Mouse (Mus musculus): ENCODE data around the gene Ermap. TPM values are rescaled to one million over a fixed set of nuclear protein-coding genes. Genes with fewer than 3 reads are reported as not detected.
A peak's percentile ranks its signal among the peaks of the same experiment; 100 is the strongest.

Gene Ermap
- polyA plus RNA-seq, 1 experiment from 2014 or later, result 4.7 TPM

- no peaks in the 10 kb centered on the region for H3K27me3 ChIP-seq (replicated peaks; ENCODE audit: control insufficient read depth, insufficient read depth, low read length)
- 91% methylated on average over 13 of the region's 13 CpGs for WGBS
- H3K4me1 ChIP-seq (ENCODE audit: control insufficient read depth, insufficient read depth, low read length), result peaks cover 9% of the 10 kb centered on the region; the same call in 1 of the 2 replicates
- H3K4me3 ChIP-seq (ENCODE audit: low read length), result no peak overlapping the region
- H3K9me3 ChIP-seq (ENCODE audit: control insufficient read depth, low read length), result no peaks in the 10 kb centered on the region
- no peak overlapping the region for H3K9ac ChIP-seq (ENCODE audit: low read depth, low read length)
- no peak overlapping the region for H3K27ac ChIP-seq (ENCODE audit: low read length)
- no peak overlapping the region for H3K4me2 ChIP-seq (ENCODE audit: low read depth, low read length)
- ATAC-seq, result no peak
- peaks cover 46% of the 10 kb centered on the region for H3K36me3 ChIP-seq (ENCODE audit: control insufficient read depth, insufficient read depth, low read length)
These were observed 56.0 kb downstream of the Ermap start for GRCm38 (mm10) chr4:119133860-119134259.

DNA sequence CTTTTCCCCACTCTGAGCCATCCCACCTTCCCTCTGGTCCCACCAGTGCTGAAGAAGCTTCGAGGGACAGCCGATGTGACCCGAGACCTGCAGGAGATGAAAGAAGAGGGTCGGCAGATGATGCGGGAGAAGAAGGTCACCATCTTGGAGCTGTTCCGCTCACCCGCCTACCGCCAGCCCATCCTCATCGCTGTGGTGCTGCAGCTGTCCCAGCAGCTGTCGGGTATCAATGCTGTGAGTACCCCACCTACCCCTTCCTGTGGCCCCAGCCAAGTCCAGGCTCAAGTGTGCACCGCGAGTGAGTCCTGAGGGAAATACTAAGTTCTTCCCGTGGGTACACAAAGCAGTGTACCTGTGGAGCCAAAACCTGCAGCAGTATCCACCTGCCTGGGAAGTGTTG is 56.5 kb downstream of the Ermap start:
- ATAC-seq, result no peak
- 90% methylated on average over 13 of the region's 13 CpGs for WGBS
- peaks cover 9% of the 10 kb centered on the region; the same call in 1 of the 2 replicates for H3K4me1 ChIP-seq (ENCODE audit: control insufficient read depth, insufficient read depth, low read length)
- H3K9ac ChIP-seq (ENCODE audit: low read depth, low read length), result no peak overlapping the region
- no peaks in the 10 kb centered on the region for H3K9me3 ChIP-seq (ENCODE audit: control insufficient read depth, low read length)
- no peak overlapping the region for H3K4me3 ChIP-seq (ENCODE audit: low read length)
- no peak overlapping the region for H3K27ac ChIP-seq (ENCODE audit: low read length)
- H3K36me3 ChIP-seq (ENCODE audit: control insufficient read depth, insufficient read depth, low read length), result peaks cover 46% of the 10 kb centered on the region
- no peak overlapping the region for H3K4me2 ChIP-seq (ENCODE audit: low read depth, low read length)
- no peaks in the 10 kb centered on the region for H3K27me3 ChIP-seq (replicated peaks; ENCODE audit: control insufficient read depth, insufficient read depth, low read length)

DNA sequence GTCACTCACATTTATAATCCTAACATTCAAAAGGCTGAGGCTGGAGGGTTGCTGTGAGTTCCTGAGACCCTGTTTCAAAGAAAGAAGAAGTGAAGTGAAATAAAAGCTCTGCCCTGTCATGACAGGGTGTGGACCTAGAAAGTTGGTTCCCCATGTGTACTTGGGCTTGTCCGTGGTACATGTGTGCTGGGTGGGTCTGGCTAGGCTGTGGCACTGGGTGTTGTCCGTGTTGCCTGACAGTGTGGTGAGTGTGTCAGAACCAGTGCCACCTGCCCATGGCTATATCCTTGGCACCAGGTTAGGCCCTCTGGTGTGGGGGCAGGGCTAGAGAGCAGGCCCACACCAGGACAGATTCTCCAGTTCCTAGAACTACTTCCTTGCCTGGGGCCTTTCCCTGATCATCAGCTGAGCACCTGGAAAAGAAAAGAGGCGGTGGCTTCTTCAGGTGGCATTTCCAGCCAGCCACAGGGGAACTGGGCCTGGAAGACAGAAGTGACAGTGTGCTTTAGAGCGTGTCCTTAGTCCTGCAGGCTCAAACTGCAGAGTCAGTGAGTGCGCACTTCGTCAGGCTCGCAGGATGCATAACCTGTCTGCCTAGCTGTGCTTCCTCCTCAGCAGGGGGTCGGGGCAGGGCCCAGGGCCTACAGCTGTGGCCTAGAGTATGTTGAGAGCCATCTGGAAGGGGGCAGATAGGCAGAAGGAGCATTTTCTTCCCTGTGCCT is 58.5 kb downstream of the Ermap start:
- no peak for ATAC-seq
- no peak overlapping the region for H3K4me3 ChIP-seq (ENCODE audit: low read length)
- no peak overlapping the region for H3K9ac ChIP-seq (ENCODE audit: low read depth, low read length)
- H3K36me3 ChIP-seq (ENCODE audit: control insufficient read depth, insufficient read depth, low read length), result peaks cover 44% of the 10 kb centered on the region
- no peaks in the 10 kb centered on the region for H3K9me3 ChIP-seq (ENCODE audit: control insufficient read depth, low read length)
- WGBS, result 86% methylated on average over 8 of the region's 8 CpGs
- H3K27me3 ChIP-seq (replicated peaks; ENCODE audit: control insufficient read depth, insufficient read depth, low read length), result no peaks in the 10 kb centered on the region
- H3K4me1 ChIP-seq (ENCODE audit: control insufficient read depth, insufficient read depth, low read length), result no peaks in the 10 kb centered on the region
- H3K27ac ChIP-seq (ENCODE audit: low read length), result no peak overlapping the region
- H3K4me2 ChIP-seq (ENCODE audit: low read depth, low read length), result no peak overlapping the region

DNA sequence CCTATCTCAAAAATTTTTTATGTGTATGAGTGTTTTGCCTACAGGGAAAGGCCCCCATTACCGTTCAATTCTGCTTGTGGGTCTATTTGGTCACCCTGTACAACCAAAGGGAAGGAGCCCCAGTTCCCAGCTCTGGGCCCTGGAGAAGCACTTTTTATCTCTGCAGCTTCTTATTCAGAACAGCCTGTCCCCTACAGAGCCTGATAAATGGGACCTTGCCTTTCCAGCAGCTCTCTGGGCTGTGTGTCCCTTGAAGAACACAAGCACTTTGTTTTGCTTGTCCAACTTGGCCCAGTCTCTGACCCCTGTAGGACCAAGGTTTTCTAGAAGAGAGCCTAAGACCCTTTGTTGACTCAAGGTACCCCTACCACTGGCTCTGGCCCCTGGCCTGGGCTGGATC is 60.7 kb downstream of the Ermap start:
- no peak for ATAC-seq
- 79% methylated on average over 1 of the region's 1 CpGs for WGBS
- Histone ChIP-seq H3K4me1 (ENCODE audit: control insufficient read depth, insufficient read depth, low read length) (peaks cover 12% of the 10 kb centered on the region), H3K27ac (ENCODE audit: low read length) (no peak overlapping the region), H3K9ac (ENCODE audit: low read depth, low read length) (no peak overlapping the region), H3K9me3 (ENCODE audit: control insufficient read depth, low read length) (no peaks in the 10 kb centered on the region), H3K4me2 (ENCODE audit: low read depth, low read length) (no peak overlapping the region), H3K36me3 (ENCODE audit: control insufficient read depth, insufficient read depth, low read length) (peaks cover 23% of the 10 kb centered on the region), H3K4me3 (ENCODE audit: low read length) (no peak overlapping the region), H3K27me3 (replicated peaks; ENCODE audit: control insufficient read depth, insufficient read depth, low read length) (no peaks in the 10 kb centered on the region)

GRCm38 (mm10) chr4:119128547-119128946 is 61.3 kb downstream of the Ermap start:
- H3K9me3 ChIP-seq (ENCODE audit: control insufficient read depth, low read length), result no peaks in the 10 kb centered on the region
- ATAC-seq, result no peak
- H3K36me3 ChIP-seq (ENCODE audit: control insufficient read depth, insufficient read depth, low read length), result peaks cover 21% of the 10 kb centered on the region
- no peak overlapping the region for H3K27ac ChIP-seq (ENCODE audit: low read length)
- 84% methylated on average over 7 of the region's 7 CpGs for WGBS
- H3K4me1 ChIP-seq (ENCODE audit: control insufficient read depth, insufficient read depth, low read length), result peaks cover 17% of the 10 kb centered on the region
- no peak overlapping the region for H3K9ac ChIP-seq (ENCODE audit: low read depth, low read length)
- H3K27me3 ChIP-seq (replicated peaks; ENCODE audit: control insufficient read depth, insufficient read depth, low read length), result no peaks in the 10 kb centered on the region
- H3K4me3 ChIP-seq (ENCODE audit: low read length), result no peak overlapping the region
- no peak overlapping the region for H3K4me2 ChIP-seq (ENCODE audit: low read depth, low read length)

DNA sequence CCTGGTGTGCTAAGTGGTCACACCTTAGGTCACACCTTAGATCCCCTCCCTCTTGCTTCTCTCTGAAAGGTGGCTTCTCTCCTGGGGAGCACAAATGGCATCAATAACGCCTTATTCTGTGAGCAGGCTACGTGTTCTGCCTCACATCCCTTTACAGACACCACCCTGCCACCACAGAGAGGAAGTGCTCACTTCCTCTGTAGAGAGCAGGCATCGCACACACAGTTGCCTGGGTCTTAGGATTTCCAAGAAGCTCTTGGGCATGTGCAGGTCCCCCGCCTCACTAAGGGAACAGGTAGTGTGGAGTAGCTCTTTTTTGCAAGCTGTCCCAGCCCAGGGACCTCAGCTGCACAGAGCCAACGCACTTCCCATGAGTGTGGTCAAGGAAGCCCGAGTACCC is 62.6 kb downstream of the Ermap start:
- no peak overlapping the region; the same call in 1 of the 2 replicates for H3K27ac ChIP-seq (ENCODE audit: low read length)
- peaks cover 20% of the 10 kb centered on the region for H3K4me1 ChIP-seq (ENCODE audit: control insufficient read depth, insufficient read depth, low read length)
- no peak for ATAC-seq
- H3K4me3 ChIP-seq (ENCODE audit: low read length), result no peak overlapping the region
- peaks cover 12% of the 10 kb centered on the region; the same call in 1 of the 2 replicates for H3K36me3 ChIP-seq (ENCODE audit: control insufficient read depth, insufficient read depth, low read length)
- no peaks in the 10 kb centered on the region for H3K27me3 ChIP-seq (replicated peaks; ENCODE audit: control insufficient read depth, insufficient read depth, low read length)
- no peak overlapping the region for H3K4me2 ChIP-seq (ENCODE audit: low read depth, low read length)
- no peaks in the 10 kb centered on the region for H3K9me3 ChIP-seq (ENCODE audit: control insufficient read depth, low read length)
- no peak overlapping the region for H3K9ac ChIP-seq (ENCODE audit: low read depth, low read length)
- 66% methylated on average over 6 of the region's 6 CpGs for WGBS

- Histone ChIP-seq H3K9me3 (ENCODE audit: control insufficient read depth, low read length) (no peaks in the 10 kb centered on the region), H3K4me1 (ENCODE audit: control insufficient read depth, insufficient read depth, low read length) (peaks cover 29% of the 10 kb centered on the region), H3K27ac (ENCODE audit: low read length) (no peak overlapping the region), H3K36me3 (ENCODE audit: control insufficient read depth, insufficient read depth, low read length) (peaks cover 9% of the 10 kb centered on the region; the same call in 1 of the 2 replicates), H3K27me3 (replicated peaks; ENCODE audit: control insufficient read depth, insufficient read depth, low read length) (no peaks in the 10 kb centered on the region), H3K4me3 (ENCODE audit: low read length) (no peak overlapping the region), H3K9ac (ENCODE audit: low read depth, low read length) (no peak overlapping the region), H3K4me2 (ENCODE audit: low read depth, low read length) (no peak overlapping the region)
- ATAC-seq, result no peak
- 76% methylated on average over 9 of the region's 9 CpGs for WGBS
These were observed 64.1 kb downstream of the Ermap start for GRCm38 (mm10) chr4:119125577-119126270.

MicroRNAs encoded within 50 kb of the gene (microRNA counts, 519-probe panel; counts per million panel counts)
- 1,743 counts per million, percentile 26 among the panel's probes with 10 or more counts for microRNA mmu-miR-1957

Small RNA genes within 50 kb of the gene (microRNA-seq; reads per million reads assigned to microRNA genes)
- not detected for gene Mir1957a

Other genes with a start within 250 kb of the Ermap start
- gene Lao1, start 228.4 kb downstream of the Ermap start, polyA plus RNA-seq (2015; fragmentation: Nextera tagmentation; extraction: Ambion mirVana), result not detected in 2 replicates
- gene Slc2a1, start 81.3 kb downstream of the Ermap start, polyA plus RNA-seq (2015; fragmentation: Nextera tagmentation; extraction: Ambion mirVana), result 149 and 156 TPM in 2 replicates
- gene Zfp691, start 15.8 kb downstream of the Ermap start, polyA plus RNA-seq (2015; fragmentation: Nextera tagmentation; extraction: Ambion mirVana), result 4.3 and 5.0 TPM in 2 replicates
- 92.4 and 100 TPM in 2 replicates for gene Svbp, start 5.3 kb upstream of the Ermap start, polyA plus RNA-seq (2015; fragmentation: Nextera tagmentation; extraction: Ambion mirVana)
- gene Tmem269, start 28.2 kb upstream of the Ermap start, polyA plus RNA-seq (2015; fragmentation: Nextera tagmentation; extraction: Ambion mirVana), result not detected in 2 replicates
- 26.3 and 27.3 TPM in 2 replicates for gene AU022252, start 42.7 kb upstream of the Ermap start, polyA plus RNA-seq (2015; fragmentation: Nextera tagmentation; extraction: Ambion mirVana)
- 22.4 and 23.9 TPM in 2 replicates for gene P3h1, start 42.9 kb upstream of the Ermap start, polyA plus RNA-seq (2015; fragmentation: Nextera tagmentation; extraction: Ambion mirVana)
- gene Cldn19, start 65.4 kb upstream of the Ermap start, polyA plus RNA-seq (2015; fragmentation: Nextera tagmentation; extraction: Ambion mirVana), result 0.28 and 0.60 TPM in 2 replicates
- 420 and 457 TPM in 2 replicates for gene Ybx1, start 104.6 kb upstream of the Ermap start, polyA plus RNA-seq (2015; fragmentation: Nextera tagmentation; extraction: Ambion mirVana)
- gene Ppih, start 130.5 kb upstream of the Ermap start, polyA plus RNA-seq (2015; fragmentation: Nextera tagmentation; extraction: Ambion mirVana), result 69.6 and 73.9 TPM in 2 replicates
- gene Ccdc30, start 225.5 kb upstream of the Ermap start, polyA plus RNA-seq (2015; fragmentation: Nextera tagmentation; extraction: Ambion mirVana), result 2.7 and 2.8 TPM in 2 replicates
- gene Ppcs, start 232.4 kb upstream of the Ermap start, polyA plus RNA-seq (2015; fragmentation: Nextera tagmentation; extraction: Ambion mirVana), result 51.4 and 52.3 TPM in 2 replicates
- gene Zmynd12, start 232.8 kb upstream of the Ermap start, polyA plus RNA-seq (2015; fragmentation: Nextera tagmentation; extraction: Ambion mirVana), result 0.99 and 1.2 TPM in 2 replicates